Mouse (Mus musculus) subcutaneous adipose tissue, adult 2 months (tissue): Measurements from ENCODE around the gene Angel2. TPM values are rescaled to one million over a fixed set of nuclear protein-coding genes. Genes with fewer than 3 reads are reported as not detected.

Experiments used
- polyA plus RNA-seq: library from polyadenylated mRNA; depleted of rRNA; stranded (reverse); fragments of >200 nt; gene quantifications from 2 replicates; pipeline ENCODE4 v1.2.3, GENCODE M21; 2012; ENCODE audit warnings: low replicate concordance; rRNA removed

The Angel2 gene
- 31.0 and 37.8 TPM in 2 replicates for polyA plus RNA-seq

DNA sequence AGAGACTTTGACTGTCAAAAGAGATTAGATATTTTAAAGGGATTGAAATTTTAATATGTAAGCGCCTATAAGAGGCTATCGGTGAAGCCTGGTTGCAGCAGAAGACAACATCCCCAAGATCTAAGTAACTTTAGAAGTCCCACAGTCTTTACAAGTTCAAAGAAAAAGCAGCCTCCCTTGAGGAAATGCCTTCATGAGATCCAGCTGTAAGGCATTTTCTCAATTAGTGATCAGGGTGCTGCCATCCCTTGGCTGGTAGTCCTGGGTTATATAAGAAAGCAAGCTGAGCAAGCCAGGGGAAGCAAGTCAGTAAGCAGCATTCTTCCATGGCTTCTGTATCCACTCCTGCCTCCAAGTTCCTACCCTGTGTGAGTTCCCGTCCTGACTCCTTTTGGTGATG is at the start of gene Angel2:
Gene Angel2 (plus strand): TSS at position 301 of the 400 bp plus-strand sequence.

DNA sequence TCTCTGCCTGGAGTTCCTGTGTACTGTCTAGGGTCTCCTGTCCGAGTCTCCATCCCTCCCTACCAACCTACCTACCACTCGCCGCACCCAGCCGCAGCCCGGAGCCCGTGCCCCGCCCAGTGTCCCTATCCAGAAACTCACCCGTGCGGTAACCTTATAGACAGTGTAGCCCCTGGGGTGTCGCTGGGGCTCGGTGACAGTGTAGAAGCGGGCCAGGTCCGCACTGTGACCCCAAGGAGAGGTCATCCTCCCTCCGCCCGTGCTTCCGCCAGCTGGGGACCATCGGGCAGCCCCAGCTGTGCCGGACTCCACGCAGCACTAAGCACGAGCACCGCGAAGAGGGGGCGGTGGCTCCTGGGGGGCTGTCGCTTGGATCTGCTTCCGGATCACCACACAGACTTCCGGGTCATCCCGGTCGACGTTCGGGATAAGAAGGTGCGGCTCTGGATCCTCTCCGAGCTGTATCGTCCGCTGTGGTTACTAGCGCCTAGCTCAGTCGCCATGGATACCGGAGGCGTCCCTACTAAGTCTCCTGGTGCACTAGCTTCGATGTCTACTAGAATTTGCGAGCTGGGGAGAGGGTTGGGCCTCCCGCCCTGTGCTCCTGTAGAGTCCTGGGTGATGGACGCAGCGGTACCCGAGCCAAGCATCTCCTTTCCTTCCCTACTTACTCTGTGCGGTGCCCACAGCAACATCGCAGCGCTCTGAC is 13.3 kb upstream of the Angel2 start, which contains the start of gene Rps6kc1:
Gene Rps6kc1 (minus strand): TSS at position 356 of the 709 bp plus-strand sequence.

GRCm38 (mm10) chr1:190979100-190979563 is 54.2 kb downstream of the Angel2 start, which contains the start of gene Vash2:
Vash2 (minus strand) TSS chr1:190979296.

Other genes with a start within 250 kb of the Angel2 start
- gene Rps6kc1, start 13.3 kb upstream of the Angel2 start, polyA plus RNA-seq: 9.5 and 13.3 TPM in 2 replicates
- 0.66 and 7.1 TPM in 2 replicates for gene Vash2, start 54.2 kb downstream of the Angel2 start, polyA plus RNA-seq
- gene Flvcr1, start 101.0 kb downstream of the Angel2 start, polyA plus RNA-seq: 6.9 and 15.1 TPM in 2 replicates
- not detected in 2 replicates for gene Spata45, start 111.5 kb downstream of the Angel2 start, polyA plus RNA-seq
- gene Tatdn3, start 137.8 kb downstream of the Angel2 start, polyA plus RNA-seq: 11.8 and 12.1 TPM in 2 replicates
- 0.56 and 1.5 TPM in 2 replicates for gene Nsl1, start 137.9 kb downstream of the Angel2 start, polyA plus RNA-seq
- 10.2 and 12.1 TPM in 2 replicates for gene Batf3, start 172.7 kb downstream of the Angel2 start, polyA plus RNA-seq
- not detected in 2 replicates for gene Fam71a, start 239.7 kb downstream of the Angel2 start, polyA plus RNA-seq